Mouse (Mus musculus) forebrain, embryonic 15.5 days (tissue): ENCODE data around the gene Pdcl. TPM values are rescaled to one million over a fixed set of nuclear protein-coding genes. Genes with fewer than 3 reads are reported as not detected.

ENCODE experiments used
- polyA plus RNA-seq: library from polyadenylated mRNA; unstranded; fragments of >200 nt; fragmentation: Nextera tagmentation; extraction: Ambion mirVana; gene quantifications from 2 replicates; pipeline ENCODE4 v1.2.1, GENCODE M21; 2015

The Pdcl gene
- polyA plus RNA-seq, 1 experiment from 2014 or later: 73.1 TPM

Other genes starting within 250 kb of the Pdcl start
- gene Olfr362, start 241.4 kb downstream of the Pdcl start, polyA plus RNA-seq: not detected in 2 replicates
- not detected in 2 replicates for gene Olfr364-ps1, start 220.0 kb downstream of the Pdcl start, polyA plus RNA-seq
- not detected in 2 replicates for gene Olfr365, start 171.1 kb downstream of the Pdcl start, polyA plus RNA-seq
- not detected in 2 replicates for gene Olfr366, start 147.8 kb downstream of the Pdcl start, polyA plus RNA-seq
- not detected in 2 replicates for gene Olfr368, start 32.8 kb downstream of the Pdcl start, polyA plus RNA-seq
- 24.2 and 24.4 TPM in 2 replicates for gene Rc3h2, start 63.6 kb upstream of the Pdcl start, polyA plus RNA-seq
- 8.3 and 8.6 TPM in 2 replicates for gene Zbtb26, start 83.8 kb upstream of the Pdcl start, polyA plus RNA-seq
- gene Zbtb6, start 83.8 kb upstream of the Pdcl start, polyA plus RNA-seq: 18.2 and 19.3 TPM in 2 replicates
- 61.6 and 65.0 TPM in 2 replicates for gene Rabgap1, start 83.9 kb upstream of the Pdcl start, polyA plus RNA-seq
- 20.3 and 22.9 TPM in 2 replicates for gene Gpr21, start 157.0 kb upstream of the Pdcl start, polyA plus RNA-seq